Mouse (Mus musculus) olfactory bulb, adult 2 months (tissue): ENCODE results near the gene Gm16506.
"Not testable (repeated sequence)": the region's sequence is repeated elsewhere in the genome, so short reads cannot be mapped to it uniquely, and the experiment has no call there.

Experiments
- CTCF ChIP-seq: fragments of 200-500 bp; IDR thresholded peaks from 2 replicates; pipeline ENCODE4 v1.5.1; 2012; ENCODE audit warnings: low read depth, mild to moderate bottlenecking, low read length, moderate library complexity; ENCODE audit not compliant: insufficient read depth
- POLR2A ChIP-seq: fragments of 200-500 bp; IDR thresholded peaks from 2 replicates; pipeline ENCODE4 v1.6.1; 2012; ENCODE audit warnings: mild to moderate bottlenecking, low read depth, low read length, moderate library complexity; ENCODE audit not compliant: insufficient read depth

DNA sequence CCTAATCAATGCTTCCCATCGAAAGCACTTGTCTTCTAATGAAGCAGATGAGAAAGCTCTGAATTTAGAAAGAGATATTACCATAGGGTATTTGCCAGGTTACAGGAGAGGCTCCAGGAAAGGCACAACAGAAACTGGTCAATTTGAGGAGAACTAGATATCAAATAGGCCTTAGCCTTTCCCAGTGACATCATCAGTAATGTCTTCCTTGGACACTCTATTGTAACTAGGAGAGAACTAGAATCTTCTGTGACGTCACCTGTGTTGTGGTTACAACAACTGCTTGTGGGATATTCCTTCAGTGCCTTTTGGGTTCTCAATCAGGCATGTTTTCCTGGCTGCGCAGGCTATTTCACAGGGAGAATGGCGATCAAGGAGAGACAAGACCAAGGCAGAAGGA, 20.3 kb upstream of the Gm16506 start, which contains the start of gene Gm6526:
- TF ChIP-seq CTCF, POLR2A: not testable (repeated sequence)
